Mouse (Mus musculus): ENCODE measurements around the gene Dusp10. TPM values are rescaled to one million over a fixed set of nuclear protein-coding genes. Genes with fewer than 3 reads are reported as not detected.

The Dusp10 gene
- polyA plus RNA-seq, 1 experiment: 16.4 TPM

DNA sequence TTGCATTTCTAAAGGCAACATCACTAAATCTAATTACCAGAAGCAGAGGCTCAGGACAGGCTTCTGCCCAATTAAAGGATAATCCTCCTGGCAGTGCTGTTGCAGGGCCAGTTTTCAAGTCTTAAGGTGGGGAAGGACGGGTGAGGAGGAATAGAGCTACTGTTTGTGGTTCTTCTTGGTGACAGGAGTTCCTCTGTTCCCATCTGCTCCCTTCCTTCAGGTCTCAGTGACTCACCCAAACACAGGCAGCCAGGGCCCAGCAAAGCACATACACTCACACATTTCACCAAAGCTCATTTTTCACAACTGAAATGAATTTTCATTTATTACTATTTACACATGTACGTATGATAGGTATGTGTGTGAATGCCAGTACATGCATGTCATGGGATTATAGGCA, 93.7 kb downstream of the Dusp10 start:
- Histone ChIP-seq H3K4me1 (ENCODE audit: control insufficient read depth, insufficient read depth, low read length) (no peaks in the 10 kb centered on the region), H3K4me3 (replicated peaks; ENCODE audit: extremely low read depth, low read depth, low read length) (no peak overlapping the region)
- no peak for DNase-seq
- 60% methylated on average over 2 of the region's 2 CpGs for WGBS
- TF ChIP-seq CTCF (IDR thresholded peaks at IDR 0.05; ENCODE audit: insufficient read depth, low read length): no peak
- TF ChIP-seq POLR2A (IDR thresholded peaks at IDR 0.05; ENCODE audit: borderline replicate concordance, extremely low read depth, low read depth, low read length): no peak

DNA sequence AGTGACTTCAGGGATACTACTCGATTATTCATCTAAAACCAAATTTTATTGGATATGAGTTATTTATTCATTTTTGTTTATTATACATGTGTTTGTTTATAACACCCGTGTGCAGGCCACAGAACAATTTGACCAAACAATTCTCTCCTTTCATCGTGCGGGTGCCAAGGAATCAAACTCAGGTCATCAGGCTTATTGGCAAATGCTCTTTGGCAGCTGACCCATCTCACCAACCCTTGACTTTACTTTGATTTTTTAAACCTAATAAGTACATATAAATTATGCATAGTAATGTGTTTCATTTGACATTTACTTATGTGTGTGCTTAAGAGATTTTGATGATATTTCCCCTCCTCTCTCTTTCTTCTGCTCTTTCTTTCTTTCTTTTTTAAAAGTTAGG, 94.3 kb downstream of the Dusp10 start:
- no peaks in the 10 kb centered on the region for H3K4me1 ChIP-seq (ENCODE audit: control insufficient read depth, insufficient read depth, low read length)
- DNase-seq: no peak
- TF ChIP-seq POLR2A (IDR thresholded peaks at IDR 0.05; ENCODE audit: borderline replicate concordance, extremely low read depth, low read depth, low read length) (no peak), CTCF (IDR thresholded peaks at IDR 0.05; ENCODE audit: insufficient read depth, low read length) (no peak)
- H3K4me3 ChIP-seq (replicated peaks; ENCODE audit: extremely low read depth, low read depth, low read length): no peak overlapping the region
- 71% methylated on average over 4 of the region's 4 CpGs for WGBS

DNA sequence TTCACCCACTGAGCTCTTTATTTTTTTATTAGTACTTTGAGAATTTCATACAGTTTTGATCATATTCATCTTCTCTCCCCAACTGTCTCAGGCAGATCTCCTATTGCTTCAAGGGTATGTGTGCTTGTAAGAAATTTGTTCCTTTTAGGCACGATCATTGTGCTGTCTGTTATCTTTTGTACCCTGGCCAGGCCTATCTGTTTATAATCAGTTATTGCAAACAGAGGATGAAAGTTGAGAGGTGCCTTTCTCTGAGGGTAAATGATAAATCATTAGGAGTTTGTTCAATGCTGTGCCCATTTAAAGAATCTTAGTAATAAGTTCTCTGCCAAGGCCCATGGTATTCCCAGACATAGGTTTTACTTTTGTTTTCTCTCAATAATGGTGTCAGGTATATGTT, 95.2 kb downstream of the Dusp10 start:
- TF ChIP-seq POLR2A (IDR thresholded peaks at IDR 0.05; ENCODE audit: borderline replicate concordance, extremely low read depth, low read depth, low read length) (no peak), CTCF (IDR thresholded peaks at IDR 0.05; ENCODE audit: insufficient read depth, low read length) (no peak)
- 51% methylated on average over 1 of the region's 1 CpGs for WGBS
- Histone ChIP-seq H3K4me3 (replicated peaks; ENCODE audit: extremely low read depth, low read depth, low read length) (no peak overlapping the region), H3K4me1 (ENCODE audit: control insufficient read depth, insufficient read depth, low read length) (no peaks in the 10 kb centered on the region)
- no peak for DNase-seq

DNA sequence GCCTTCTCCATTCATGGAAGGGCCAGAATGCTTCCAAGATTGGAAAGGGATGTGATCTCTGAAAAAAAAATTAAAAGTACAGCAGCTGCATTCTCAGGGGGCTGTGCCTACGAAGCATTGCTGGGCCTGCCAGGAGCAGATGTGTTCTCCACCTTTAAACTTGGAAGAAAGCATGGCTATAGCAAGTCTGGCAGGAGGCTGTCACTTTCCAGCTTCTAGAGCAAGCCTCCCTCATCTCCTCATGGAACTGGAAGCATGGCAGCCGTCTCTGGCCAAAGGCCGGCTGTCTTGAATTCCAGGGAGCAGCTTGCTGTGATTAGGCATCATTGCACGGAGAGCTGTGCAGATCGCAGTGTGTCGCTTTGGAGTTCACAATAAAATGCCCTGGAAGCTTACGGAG, 104.5 kb downstream of the Dusp10 start:
- 71% methylated on average over 7 of the region's 7 CpGs for WGBS
- Histone ChIP-seq H3K4me1 (ENCODE audit: control insufficient read depth, insufficient read depth, low read length) (no peaks in the 10 kb centered on the region), H3K4me3 (replicated peaks; ENCODE audit: extremely low read depth, low read depth, low read length) (no peak overlapping the region)
- DNase-seq: no peak
- no peak for TF ChIP-seq CTCF (IDR thresholded peaks at IDR 0.05; ENCODE audit: insufficient read depth, low read length)
- TF ChIP-seq POLR2A (IDR thresholded peaks at IDR 0.05; ENCODE audit: borderline replicate concordance, extremely low read depth, low read depth, low read length): no peak

DNA sequence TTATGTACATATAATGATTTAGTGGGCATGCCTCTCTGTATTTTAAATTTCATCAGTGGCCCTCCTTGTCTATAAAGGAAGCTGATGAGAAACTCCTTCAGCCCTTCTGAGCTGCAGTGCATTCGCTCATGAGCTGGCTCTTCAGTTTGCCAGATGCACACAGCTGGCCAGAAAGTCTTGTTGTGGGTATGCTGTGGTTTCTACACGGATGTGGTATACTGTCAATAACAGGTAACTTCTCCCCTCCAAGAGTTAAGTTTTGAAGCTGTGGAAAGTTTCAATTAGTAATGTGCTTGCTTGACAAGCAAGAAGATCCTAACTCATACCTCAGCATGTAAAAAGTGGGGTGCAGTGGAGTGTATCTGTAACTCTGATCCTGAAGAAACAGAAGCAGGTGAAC, 104.9 kb downstream of the Dusp10 start:
- Histone ChIP-seq H3K4me1 (ENCODE audit: control insufficient read depth, insufficient read depth, low read length) (no peaks in the 10 kb centered on the region), H3K4me3 (replicated peaks; ENCODE audit: extremely low read depth, low read depth, low read length) (no peak overlapping the region)
- 58% methylated on average over 2 of the region's 2 CpGs for WGBS
- no peak for DNase-seq
- TF ChIP-seq POLR2A (IDR thresholded peaks at IDR 0.05; ENCODE audit: borderline replicate concordance, extremely low read depth, low read depth, low read length) (no peak), CTCF (IDR thresholded peaks at IDR 0.05; ENCODE audit: insufficient read depth, low read length) (no peak)

DNA sequence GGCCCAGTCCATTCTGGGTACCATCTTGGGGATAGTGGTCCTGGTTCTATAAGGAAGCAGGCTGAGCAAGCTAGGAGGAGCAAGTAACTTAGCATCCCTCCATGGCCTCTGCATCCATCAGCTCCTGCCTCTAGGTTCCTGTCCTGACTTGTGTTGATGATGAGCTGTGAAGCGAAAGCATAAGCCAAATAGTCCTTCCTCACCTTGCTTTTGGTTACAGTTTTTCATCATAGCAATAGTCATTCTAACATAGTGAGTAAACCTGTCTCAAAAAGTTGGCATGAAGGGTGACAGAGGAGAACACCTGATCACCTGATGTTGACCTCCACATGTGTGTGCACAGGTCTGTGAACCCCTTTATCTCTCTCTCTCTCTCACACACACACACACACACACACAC, 105.5 kb downstream of the Dusp10 start:
- 77% methylated on average over 1 of the region's 1 CpGs for WGBS
- Histone ChIP-seq H3K4me3 (replicated peaks; ENCODE audit: extremely low read depth, low read depth, low read length) (no peak overlapping the region), H3K4me1 (ENCODE audit: control insufficient read depth, insufficient read depth, low read length) (no peaks in the 10 kb centered on the region)
- no peak for DNase-seq
- TF ChIP-seq POLR2A (IDR thresholded peaks at IDR 0.05; ENCODE audit: borderline replicate concordance, extremely low read depth, low read depth, low read length) (no peak), CTCF (IDR thresholded peaks at IDR 0.05; ENCODE audit: insufficient read depth, low read length) (no peak)

Other genes starting within 250 kb of the Dusp10 start
- 0.97 and 1.9 TPM in 2 replicates for gene 1700056E22Rik, start 21.0 kb downstream of the Dusp10 start, polyA plus RNA-seq (2012; rRNA removed)